Mouse (Mus musculus) MEL-GATA-1-ER (cell line): Measurements from ENCODE around the gene Ccr1.
"Not testable (repeated sequence)": the region's sequence is repeated elsewhere in the genome, so short reads cannot be mapped to it uniquely, and the experiment has no call there.

Source experiments
- DNase-seq: peaks from one replicate; pipeline ENCODE4 v3.0.0-alpha.2; 2012; ENCODE audit warnings: low read depth; ENCODE audit errors: extremely low read depth

The Ccr1 gene

DNA sequence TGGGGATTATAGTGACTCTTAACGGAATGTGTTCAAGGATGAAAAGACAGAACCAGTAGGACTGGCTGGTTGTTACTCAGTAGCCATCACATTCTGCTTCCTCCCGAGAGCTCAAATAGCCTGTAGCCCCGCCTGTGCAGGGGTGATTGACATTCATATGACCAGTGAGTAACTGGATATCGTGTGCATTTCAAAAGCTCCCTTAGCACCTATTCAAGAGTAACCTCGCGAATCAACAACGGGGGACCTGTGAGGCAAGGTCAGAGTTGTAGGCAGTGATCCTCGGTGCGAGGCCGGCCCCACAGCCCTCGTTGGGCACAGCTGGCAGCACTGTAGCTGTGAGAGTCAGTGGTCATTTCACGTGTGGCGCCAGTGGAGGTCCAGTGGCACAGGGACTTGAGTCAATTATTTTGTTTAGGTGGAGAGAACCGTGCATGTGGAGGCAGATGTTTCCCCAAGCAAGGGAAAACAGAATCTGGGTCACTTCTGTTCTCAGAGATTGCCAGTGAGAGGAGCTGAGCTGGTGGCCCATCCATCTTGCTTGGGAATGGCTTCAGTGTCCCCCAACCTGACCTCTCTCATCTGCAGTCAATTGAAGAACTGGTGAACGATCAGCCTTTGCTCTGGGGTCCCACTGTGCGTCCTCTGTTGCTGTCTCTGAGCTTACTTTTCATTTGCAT is 41.1 kb downstream of the Ccr1 start:
- DNase-seq = no peak

DNA sequence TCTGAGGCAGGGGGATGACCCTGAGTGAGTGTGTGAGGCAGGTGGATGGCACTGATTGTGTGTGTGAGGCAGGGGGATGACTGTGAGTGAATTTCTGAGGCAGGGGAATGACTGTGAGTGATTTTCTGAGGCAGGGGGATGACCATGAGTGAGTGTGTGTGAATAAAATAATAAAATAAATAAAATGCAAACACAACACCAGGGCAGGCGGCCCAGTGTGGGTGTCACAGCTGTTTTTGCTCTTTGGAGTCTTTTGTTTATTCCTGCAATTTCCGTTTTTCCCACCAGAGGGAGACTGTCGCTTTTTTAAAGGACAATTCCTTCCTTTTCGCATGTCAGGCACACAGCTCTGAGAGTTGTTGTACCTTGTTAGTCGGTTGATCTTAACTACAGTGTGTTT is 42.5 kb downstream of the Ccr1 start:
- DNase-seq = not testable (repeated sequence)

GRCm38 (mm10) chr9:123925101-123925946 is 43.2 kb downstream of the Ccr1 start:
- no peak for DNase-seq

DNA sequence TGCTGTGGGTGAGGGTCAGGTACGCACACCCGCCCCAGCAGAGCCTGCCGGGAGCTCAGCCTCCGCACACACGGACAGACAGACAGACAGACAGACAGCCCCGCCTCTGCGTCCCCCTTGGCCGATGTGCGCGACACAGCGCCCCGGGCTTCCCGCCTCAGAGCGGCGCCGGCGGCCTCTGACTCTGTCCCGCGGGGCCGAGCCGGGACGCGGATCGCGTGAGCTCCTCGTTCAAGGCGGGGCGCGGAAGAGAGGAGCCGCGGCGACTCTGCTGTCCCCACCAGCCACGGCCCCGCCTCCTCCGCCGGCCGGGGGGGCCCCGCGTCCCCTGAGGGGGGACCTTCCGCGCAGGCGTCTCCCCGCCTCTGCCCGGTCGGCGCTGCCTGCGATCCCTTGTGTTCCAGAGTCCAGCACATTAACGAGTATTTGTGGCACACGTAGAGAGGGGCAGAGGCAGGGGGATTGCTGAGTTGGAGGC is 43.9 kb downstream of the Ccr1 start:
- no peak for DNase-seq

DNA sequence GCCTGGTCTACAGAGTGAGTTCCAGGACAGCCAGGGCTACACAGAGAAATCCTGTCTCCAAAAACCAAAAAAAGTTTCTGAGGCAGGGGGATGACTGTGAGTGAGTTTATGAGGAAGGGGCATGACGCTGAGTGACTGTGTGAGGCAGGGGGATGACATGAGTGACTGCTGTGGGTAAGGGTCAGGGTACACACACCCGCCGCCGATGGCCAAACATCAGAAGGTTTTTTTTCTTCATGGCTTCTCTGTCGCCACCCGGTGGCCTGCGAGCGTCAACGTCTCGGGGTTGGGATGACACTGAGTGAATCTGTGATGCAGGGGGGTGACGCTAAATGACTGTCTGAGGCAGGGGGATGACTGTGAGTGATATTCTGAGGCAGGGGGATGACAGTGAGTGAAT is 44.5 kb downstream of the Ccr1 start:
- DNase-seq = not testable (repeated sequence)

- DNase-seq = no peak
Measured at GRCm38 (mm10) chr9:123923146-123923991, 45.1 kb downstream of the Ccr1 start.
